In genomic region chr12:105562936-105563680, GRCm38 (mm10) we compare ENCODE assay signal across 9 mouse cellular contexts. TPM values are rescaled to one million over a fixed set of nuclear protein-coding genes. Genes with fewer than 3 reads are reported as not detected.
DNase-seq lines count a peak whose midpoint lies in the region; ATAC-seq and TF ChIP-seq lines count a peak whose summit lies in the region.
"Had no signal": no experiment of that assay in that cellular context is flagged by ENCODE, and none has a peak within 500 bp of the region (broad histone marks: within the 10 kb centered on the region; RNA-seq: fewer than 3 reads in every experiment).

Bdkrb2 (plus strand) TSS chr12:105563226.

- peaks cover 56% of the 10 kb centered on the region for H3K27me3 ChIP-seq in forebrain, embryonic 10.5 days (ENCODE audit: poor library complexity, severe bottlenecking)
- H3K27me3 ChIP-seq in hindbrain, embryonic 16.5 days (replicated peaks; ENCODE audit: control insufficient read depth, insufficient read depth, low read length): peaks cover 13% of the 10 kb centered on the region

- no peak within 1 kb of the TSS; the same call in 1 of the 2 replicates for H3K27ac ChIP-seq in forebrain, embryonic 10.5 days
- H3K27ac ChIP-seq in hindbrain, embryonic 16.5 days (ENCODE audit: low read depth, low read length): no peak within 1 kb of the TSS
- H3K27ac ChIP-seq: macrophage had no signal

- H3K9ac ChIP-seq in hindbrain, embryonic 16.5 days (ENCODE audit: low read depth, low read length): peak within 1 kb of the TSS; percentile 45

- peaks cover 35% of the 10 kb centered on the region for H3K4me1 ChIP-seq in forebrain, embryonic 10.5 days
- H3K4me1 ChIP-seq in hindbrain, embryonic 16.5 days (ENCODE audit: control insufficient read depth, insufficient read depth, low read depth, low read length): peaks cover 21% of the 10 kb centered on the region
- no peaks in the 10 kb centered on the region for H3K4me1 ChIP-seq in lung, adult 2 months (ENCODE audit: control insufficient read depth, insufficient read depth, low read length)

- 4% methylated on average over 25 of the region's 25 CpGs for WGBS in forebrain, embryonic 10.5 days
- whole genome bisulfite sequencing in hindbrain, embryonic 16.5 days: 3% methylated on average over 25 of the region's 25 CpGs
- 20% methylated on average over 25 of the region's 25 CpGs for WGBS in lung, adult 2 months

- DNase-seq in right cerebral cortex, adult 18-20 months: peak; percentile 31
- no peak for DNase-seq in right cerebral cortex, postnatal 10 days (ENCODE audit: low spot score in 2 of 2)
- peak; percentile 52 for DNase-seq in forebrain, embryonic 10.5 days (ENCODE audit: extremely low spot score, low spot score)
- DNase-seq in lung, adult 2 months: peak; percentile 30
- peak; percentile 57 for DNase-seq in retina, embryonic 14.5 days (ENCODE audit: low spot score)

- peaks cover 7% of the 10 kb centered on the region; the same call in 1 of the 2 replicates for H3K9me3 ChIP-seq in forebrain, embryonic 10.5 days
- H3K9me3 ChIP-seq in hindbrain, embryonic 16.5 days (ENCODE audit: control insufficient read depth, low read length): peaks cover 7% of the 10 kb centered on the region

- peak within 1 kb of the TSS; percentile 52 for H3K4me3 ChIP-seq in forebrain, embryonic 10.5 days
- H3K4me3 ChIP-seq in hindbrain, embryonic 16.5 days (ENCODE audit: low read length): peak within 1 kb of the TSS; percentile 29
- H3K4me3 ChIP-seq in lung, adult 2 months (replicated peaks; ENCODE audit: extremely low read depth, low read depth, low read length): peak within 1 kb of the TSS; percentile 34

- no peak for TF ChIP-seq CTCF in lung, adult 2 months (IDR thresholded peaks at IDR 0.05; ENCODE audit: insufficient read depth, low read length)

- peak; percentile 60; the same call in 1 of the 2 replicates for ATAC-seq in hindbrain, embryonic 16.5 days
- ATAC-seq in megakaryocyte-erythroid progenitor cell, adult 5-6 weeks (replicated peaks; ENCODE audit: low FRiP score, low TSS enrichment, poor library complexity, severe bottlenecking): no peak
- no peak for ATAC-seq in monocyte, adult 5-6 weeks (replicated peaks; ENCODE audit: insufficient number of reproducible peaks, low FRiP score, low TSS enrichment, poor library complexity, severe bottlenecking)

- peak within 1 kb of the TSS; percentile 67 for H3K4me2 ChIP-seq in hindbrain, embryonic 16.5 days (ENCODE audit: low read length)

- no peaks in the 10 kb centered on the region for H3K36me3 ChIP-seq in forebrain, embryonic 10.5 days (replicated peaks)
- H3K36me3 ChIP-seq in hindbrain, embryonic 16.5 days (ENCODE audit: control insufficient read depth, insufficient read depth, low read length): no peaks in the 10 kb centered on the region

- no peak for TF ChIP-seq POLR2A in lung, adult 2 months (IDR thresholded peaks at IDR 0.05; ENCODE audit: borderline replicate concordance, extremely low read depth, low read depth, low read length)

RNA-seq across cellular contexts. Expression of gene Bdkrb2, which starts in this region (rescaled TPM):
- polyA plus RNA-seq in forebrain, embryonic 10.5 days (2016; fragmentation: Nextera tagmentation; extraction: Ambion mirVana): 0.25 and 0.42 TPM in 2 replicates
- polyA plus RNA-seq in hindbrain, embryonic 16.5 days (2015; fragmentation: Nextera tagmentation; extraction: Ambion mirVana): 2.3 and 2.5 TPM in 2 replicates
- 3.7 and 4.8 TPM in 2 replicates for polyA plus RNA-seq in lung, adult 2 months (2012; rRNA removed)
- total RNA-seq in megakaryocyte-erythroid progenitor cell, adult 5-6 weeks (2014; fragmentation: Nextera tagmentation): not detected in 2 replicates
- total RNA-seq in megakaryocyte-erythroid progenitor cell, adult 5-6 weeks (2017): not detected in 2 replicates
- total RNA-seq in monocyte, adult 5-6 weeks (2017): not detected in 3 replicates
- polyA plus RNA-seq: macrophage had no signal

Comparison
In these comparisons a context has a peak if more than half of its experiments do, and no peak if none do; other contexts are left out.
1. DNase-seq: peak in right cerebral cortex, adult 18-20 months (single experiment), lung, adult 2 months (single experiment) and retina, embryonic 14.5 days (single experiment); none in right cerebral cortex, postnatal 10 days (0 of 2).
2. Peak in DNase-seq and H3K4me3 ChIP-seq in forebrain, embryonic 10.5 days; RNA of the gene not detected or under 1 TPM.
3. Peak in every context shown above with its lines, with median percentiles within 50 percentile points of each other: H3K4me3 ChIP-seq.